Mouse (Mus musculus): ENCODE results near the gene Sgms2.

The Sgms2 gene

DNA sequence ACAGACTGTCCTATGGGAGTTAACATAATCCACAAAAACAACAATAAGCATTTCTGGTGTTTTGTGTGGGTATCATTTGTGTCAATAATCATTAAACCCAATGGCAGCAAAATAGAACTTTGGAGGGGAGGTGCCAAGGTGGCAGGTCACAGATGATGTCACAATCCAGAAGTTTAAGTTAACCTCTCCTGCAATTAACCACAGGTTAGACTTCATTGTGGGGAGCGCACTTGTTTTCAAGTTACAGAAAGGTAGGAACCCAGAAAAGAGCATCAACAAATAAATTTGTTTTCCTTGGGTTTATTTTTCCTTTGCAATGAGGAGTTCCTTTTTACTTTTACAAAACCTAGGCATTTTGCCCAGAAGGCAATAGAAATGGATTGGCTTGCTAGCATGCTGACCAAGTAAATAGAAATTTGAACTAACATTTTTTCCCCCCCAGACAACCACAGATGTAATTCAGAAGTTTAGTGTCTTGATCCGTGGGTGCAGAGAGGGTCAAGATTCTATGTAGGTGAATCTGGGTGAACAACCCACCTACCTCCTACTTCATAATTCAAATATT lies at the start of gene Sgms2:
Gene Sgms2 (minus strand): TSS at position 51 of the 565 bp plus-strand sequence.
- DNase-seq (ENCODE audit: low spot score in 2 of 2) = no peak

DNA sequence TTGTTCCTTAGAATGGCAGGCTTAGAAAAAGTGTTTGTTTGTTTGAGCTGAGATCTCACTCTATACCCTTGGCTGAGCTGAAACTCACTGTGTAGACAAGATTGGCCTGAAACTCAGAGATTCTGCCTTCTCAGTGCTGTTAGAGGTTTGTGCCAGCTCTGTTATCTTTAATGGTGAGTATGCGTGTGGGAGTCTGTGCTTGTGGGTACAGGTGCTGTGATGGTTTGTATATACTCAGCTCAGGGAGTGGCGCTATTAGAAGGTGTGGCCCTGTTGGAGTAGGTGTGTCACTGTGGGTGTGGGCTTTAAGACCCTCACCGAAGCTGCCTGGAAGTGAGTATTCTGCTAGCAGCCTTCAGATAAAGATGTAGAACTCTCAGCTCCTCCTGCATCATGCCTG lies 34.0 kb upstream of the Sgms2 start:
- DNase-seq (ENCODE audit: low spot score in 2 of 2) = no peak

DNA sequence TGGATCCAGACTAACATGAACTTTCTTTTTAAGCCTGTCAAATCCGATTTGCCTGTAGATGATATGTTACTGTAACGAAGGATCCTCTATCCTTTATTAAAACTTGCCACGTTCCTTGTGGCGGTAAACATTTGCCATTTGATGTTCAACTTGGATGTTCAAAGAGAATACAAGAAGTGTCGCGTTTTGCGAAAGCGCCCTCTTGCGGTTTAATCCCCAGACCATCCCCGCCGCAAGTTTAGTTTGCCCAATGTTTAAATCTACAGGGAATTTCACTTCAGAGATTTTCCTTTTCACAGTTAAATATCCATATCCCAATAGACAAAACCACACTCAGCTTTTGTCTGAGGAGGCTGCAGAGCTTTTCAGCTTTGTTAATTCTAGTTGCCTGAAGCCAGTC lies 33.6 kb upstream of the Sgms2 start:
- DNase-seq (ENCODE audit: low spot score in 2 of 2) = peak in 1 of 2 experiments; percentile 42

DNA sequence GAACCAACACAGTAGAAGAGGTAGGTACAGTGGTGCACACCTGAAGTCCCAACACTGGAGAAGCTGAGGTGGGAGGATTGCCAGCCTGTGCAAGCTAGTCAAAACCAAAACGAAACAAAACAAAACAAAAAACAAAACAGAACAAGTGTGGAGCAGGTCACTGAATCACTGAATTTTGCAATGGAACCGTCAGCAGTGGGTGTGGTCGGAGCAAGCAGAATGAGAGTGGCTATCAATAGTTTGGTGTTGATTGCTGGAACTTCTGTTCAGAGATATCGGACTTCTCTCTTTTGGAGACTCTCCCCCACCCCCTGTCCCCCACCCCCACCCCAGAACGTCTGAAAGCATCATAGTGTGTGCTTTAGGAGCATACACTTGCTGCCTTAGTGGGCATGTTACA lies 33.0 kb upstream of the Sgms2 start:
- DNase-seq (ENCODE audit: low spot score in 2 of 2) = no peak

- DNase-seq (ENCODE audit: low spot score in 2 of 2) = no peak
Observed at GRCm38 (mm10) chr3:131523749-131524148, 32.5 kb upstream of the Sgms2 start.

GRCm38 (mm10) chr3:131522243-131522642 lies 31.0 kb upstream of the Sgms2 start:
- no peak for DNase-seq (ENCODE audit: low spot score in 2 of 2)

DNA sequence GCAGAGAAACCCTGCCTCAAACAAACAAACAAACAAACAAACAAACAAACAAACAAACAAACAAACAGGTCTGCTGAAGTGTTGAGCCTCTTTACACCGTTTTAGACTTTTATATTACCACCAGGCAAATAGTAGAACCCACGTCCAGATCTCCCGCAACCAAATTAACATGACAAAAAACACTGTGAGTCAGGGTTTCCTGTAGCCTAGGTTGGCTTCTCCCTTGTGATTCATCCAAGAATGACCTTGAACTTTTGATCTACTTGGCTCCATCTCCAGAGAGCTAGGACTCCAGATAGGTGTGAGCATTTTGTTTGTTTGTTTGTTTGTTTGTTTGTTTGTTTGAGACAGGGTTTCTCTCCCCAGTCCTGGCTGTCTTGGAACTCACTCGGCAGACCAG lies 30.0 kb upstream of the Sgms2 start:
- no peak for DNase-seq (ENCODE audit: low spot score in 2 of 2)

- no peak for DNase-seq (ENCODE audit: low spot score in 2 of 2)
Observed at GRCm38 (mm10) chr3:131517756-131518155, 26.5 kb upstream of the Sgms2 start.

DNA sequence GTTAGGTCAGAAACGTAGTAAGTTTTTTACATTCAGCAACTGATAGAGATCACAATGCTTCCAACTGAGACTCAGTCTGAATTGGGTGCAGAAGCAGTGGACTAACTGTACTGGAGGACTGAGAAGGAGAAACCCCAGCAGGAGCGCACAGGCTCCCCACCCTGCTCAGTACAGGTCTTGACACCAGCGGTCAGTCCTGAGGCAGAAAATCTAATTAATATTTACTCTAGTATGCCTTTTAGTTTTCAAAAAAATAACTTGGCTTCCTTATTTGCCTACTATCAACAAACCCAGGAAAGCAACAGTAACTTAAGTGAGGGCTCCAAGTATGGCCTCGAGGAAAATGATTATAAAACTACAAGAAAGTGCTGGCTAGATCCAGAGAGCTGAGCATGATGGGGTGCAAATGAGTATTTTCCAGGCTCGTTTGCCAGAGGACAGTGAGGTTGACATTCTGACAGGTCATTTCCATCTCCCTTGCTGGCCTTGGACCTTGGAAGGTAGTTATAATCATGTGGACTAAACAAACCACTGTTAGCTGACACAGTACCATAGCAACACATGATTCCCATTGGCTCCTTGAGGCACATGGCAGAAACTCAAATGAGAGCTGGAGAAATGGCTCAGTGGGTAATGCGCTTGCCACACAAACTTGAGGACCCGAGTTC lies 25.3 kb upstream of the Sgms2 start:
- no peak for DNase-seq (ENCODE audit: low spot score in 2 of 2)

GRCm38 (mm10) chr3:131511616-131512015 lies 20.4 kb upstream of the Sgms2 start:
- no peak for DNase-seq (ENCODE audit: low spot score in 2 of 2)

GRCm38 (mm10) chr3:131508024-131508423 lies 16.8 kb upstream of the Sgms2 start:
- no peak for DNase-seq (ENCODE audit: low spot score in 2 of 2)

DNA sequence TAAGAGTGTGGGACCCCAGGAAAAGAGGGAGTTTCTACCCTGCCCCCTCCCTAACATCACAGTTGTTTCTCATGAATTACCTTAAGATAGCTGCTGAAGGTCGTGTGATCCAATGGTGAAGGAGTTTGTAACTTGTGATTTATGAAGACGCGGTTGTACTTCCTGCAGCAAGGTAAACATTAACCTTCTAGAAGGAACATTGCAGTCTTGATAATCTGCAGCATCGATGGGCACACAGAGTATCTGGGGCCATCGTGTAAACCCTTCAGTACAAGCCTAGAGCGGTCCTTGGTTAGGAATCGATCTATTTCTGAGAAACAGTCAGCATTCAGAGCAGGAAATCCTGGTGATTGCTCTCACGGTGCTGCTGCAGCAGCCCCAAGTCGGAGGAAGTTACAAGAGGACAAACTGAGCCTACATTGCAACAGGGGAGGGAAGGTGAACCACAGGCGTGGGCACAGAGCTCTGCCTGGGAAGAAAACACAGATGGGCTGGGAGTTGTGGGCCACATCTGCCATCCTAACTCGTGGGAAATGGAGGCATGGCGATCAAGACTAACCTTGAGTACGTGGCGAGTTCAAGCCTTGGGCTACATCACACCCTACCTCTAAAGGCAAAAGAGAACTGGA lies 13.5 kb upstream of the Sgms2 start:
- DNase-seq (ENCODE audit: low spot score in 2 of 2) = no peak

DNA sequence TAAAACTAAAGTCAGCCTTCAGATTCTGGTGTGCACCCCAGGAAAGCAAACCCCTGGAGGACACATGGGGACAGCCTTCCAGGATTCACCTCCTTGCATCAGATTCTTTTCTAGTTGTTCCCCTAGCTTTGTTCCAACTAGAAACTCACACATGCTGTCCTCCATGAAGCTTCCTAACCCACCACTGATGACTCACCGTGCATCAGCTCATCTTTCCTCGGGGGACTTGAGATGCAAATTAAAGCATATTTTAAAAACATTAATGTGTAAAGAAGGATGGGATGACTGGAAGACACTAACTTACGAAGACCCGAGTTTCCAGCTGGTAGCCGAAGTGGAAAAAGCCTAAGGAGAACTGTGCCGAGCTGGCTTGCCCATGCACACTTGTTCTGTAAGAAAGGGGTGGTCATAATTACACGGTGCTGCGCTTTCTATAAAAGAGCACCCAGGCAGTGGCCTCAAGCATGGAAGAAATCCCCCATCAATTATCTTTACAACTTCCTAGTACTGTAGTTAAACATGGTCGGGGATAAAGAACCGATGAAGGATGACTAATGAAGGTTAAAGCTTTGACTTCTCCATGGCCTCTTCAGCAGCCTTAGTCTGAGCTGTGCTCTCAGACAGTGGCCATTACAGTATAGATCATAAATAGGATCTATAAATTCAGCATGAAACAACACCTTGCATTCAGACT lies 10.6 kb upstream of the Sgms2 start:
- no peak for DNase-seq (ENCODE audit: low spot score in 2 of 2)

GRCm38 (mm10) chr3:131499651-131500050 lies 8.4 kb upstream of the Sgms2 start:
- DNase-seq (ENCODE audit: low spot score in 2 of 2) = no peak

- DNase-seq (ENCODE audit: low spot score in 2 of 2) = no peak
Observed at GRCm38 (mm10) chr3:131496506-131497122, 5.4 kb upstream of the Sgms2 start.

DNA sequence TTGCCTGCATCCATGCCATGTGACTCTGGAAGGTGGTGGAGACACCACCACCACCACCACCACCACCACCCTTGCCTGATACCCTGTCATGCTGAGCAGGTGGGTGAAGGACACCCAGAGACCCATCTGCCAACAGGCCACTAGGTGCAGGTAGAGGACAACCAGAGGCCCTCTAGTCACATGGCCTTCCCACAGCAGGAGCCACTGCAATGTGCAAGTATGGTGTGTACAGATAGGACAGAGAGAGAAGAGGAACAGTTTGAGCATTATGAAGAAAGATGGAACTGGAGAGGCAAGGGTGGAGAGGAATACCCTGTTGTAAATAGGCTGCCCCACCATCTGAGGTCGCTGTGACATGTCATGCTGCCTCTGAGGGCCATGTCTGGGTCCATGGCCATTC lies 3.9 kb upstream of the Sgms2 start:
- DNase-seq (ENCODE audit: low spot score in 2 of 2) = no peak

DNA sequence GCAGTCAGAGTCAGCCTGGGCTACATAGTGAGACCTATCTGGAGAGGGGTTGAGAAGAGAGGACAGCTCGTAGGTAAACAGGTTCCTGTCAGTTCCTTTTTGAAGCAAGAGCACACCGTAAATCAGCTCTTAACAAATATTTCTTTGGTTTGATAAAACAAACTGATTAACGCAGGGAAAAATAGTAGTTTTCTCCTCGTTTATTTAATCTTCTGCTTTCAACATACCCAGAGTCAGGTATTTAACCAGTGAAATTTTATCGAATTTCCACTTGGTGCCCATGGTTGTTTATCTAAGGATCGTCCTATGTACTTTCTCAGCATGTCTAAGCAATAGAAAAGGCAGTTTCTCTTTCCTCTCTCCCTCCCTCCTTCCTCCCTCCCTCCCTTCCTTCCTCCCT lies 2.0 kb upstream of the Sgms2 start:
- DNase-seq (ENCODE audit: low spot score in 2 of 2) = no peak

DNA sequence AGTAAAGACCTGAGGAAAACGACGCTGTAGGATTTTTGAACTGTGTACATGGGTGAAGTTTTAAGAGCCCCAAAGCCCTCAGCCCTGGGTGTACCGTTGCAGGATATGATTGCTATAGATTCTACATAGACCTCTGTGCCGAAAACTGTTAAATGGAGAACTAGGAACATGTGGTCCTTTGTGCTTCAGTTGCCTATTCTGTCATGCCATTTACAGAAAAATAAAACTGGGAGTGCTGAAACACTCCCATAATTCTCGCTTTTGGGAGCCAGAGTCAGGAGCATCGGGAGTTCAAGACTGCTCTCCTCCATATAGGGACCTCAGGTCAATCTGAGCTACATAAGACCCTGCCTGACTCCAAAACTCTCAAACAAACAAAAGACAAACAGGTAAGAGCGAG lies 769 bp upstream of the Sgms2 start:
- DNase-seq (ENCODE audit: low spot score in 2 of 2) = no peak

DNA sequence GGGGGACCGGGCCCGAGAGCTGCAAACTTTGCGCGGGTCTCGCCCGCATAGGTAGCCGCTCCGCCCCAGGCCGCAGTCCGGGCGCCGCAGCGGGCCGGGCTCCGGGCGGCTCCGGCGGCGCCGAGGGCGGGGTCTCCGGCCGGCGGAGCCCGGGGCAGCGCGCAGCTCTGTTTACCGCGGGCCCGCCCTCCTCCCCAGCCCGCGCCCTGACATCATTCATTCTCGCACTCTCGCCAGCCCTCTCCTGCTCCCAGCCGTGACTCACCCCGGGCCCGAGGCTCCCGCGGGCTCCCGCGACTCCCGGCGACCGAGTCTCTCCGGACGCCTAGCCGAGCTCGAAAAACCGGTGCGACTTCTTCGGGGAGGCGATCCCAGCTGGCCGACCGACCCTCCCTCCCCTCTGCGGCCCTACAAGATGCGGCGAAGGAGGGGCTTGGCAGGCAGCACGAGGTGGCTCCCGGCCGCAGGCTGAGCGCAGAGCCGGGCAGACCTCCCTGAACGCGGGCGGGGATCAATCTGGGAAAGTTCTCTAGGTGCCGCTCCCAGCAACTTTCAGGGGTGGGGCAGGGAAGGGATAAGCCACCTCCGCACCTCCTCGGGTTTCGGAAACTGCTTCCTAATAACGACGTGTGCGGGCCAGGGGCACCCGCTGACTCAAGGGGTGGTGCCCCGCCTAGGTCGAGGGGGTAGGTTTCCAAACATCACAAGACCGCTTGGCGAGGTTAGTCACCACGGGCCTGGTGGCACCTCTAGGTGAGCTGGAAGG lies 885 bp downstream of the Sgms2 start:
- DNase-seq (ENCODE audit: low spot score in 2 of 2) = peak in 1 of 2 experiments; percentile 18

DNA sequence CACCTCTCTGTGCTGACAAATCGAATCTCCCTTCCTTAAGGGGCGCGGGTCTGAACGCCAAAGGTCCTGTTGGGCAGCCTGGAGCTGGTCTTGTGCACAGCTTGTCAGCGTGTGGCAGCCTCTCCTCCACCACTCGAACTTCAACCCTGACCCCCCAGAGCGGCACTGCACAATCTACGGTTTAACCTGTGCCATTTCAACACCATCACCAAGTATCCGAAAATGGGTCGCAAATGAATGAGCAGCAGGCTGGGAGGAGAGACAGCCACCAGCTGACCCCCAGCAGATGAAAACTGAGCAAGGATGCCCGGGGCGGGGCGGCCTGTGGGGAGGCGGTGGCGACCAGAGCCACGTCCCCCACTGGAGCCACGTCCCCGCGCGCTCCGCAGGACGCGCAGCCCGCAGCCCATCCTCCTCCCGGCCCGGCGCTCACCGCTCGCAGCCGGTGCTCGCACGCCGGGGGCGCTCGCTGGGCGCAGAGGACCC lies 1.5 kb downstream of the Sgms2 start:
- DNase-seq (ENCODE audit: low spot score in 2 of 2) = no peak

GRCm38 (mm10) chr3:131488969-131489368 lies 2.2 kb downstream of the Sgms2 start:
- DNase-seq (ENCODE audit: low spot score in 2 of 2) = no peak

All from frontal cortex, postnatal 14 days (tissue).